Mouse (Mus musculus) C2C12 (cell line): ENCODE measurements at regions not wholly inside any gene's neighbourhood (a gene's known extent, or its start where the extent isn't known, plus 50 kb on each side); places are given as distances from the start of the nearest gene placed in this dataset.

Experiments used
- MYOG ChIP-seq: IDR thresholded peaks from one replicate; pipeline ENCODE4 v1.6.1; 2011; ENCODE audit not compliant: control insufficient read depth, insufficient read length; ENCODE audit errors: extremely low read depth
- USF1 ChIP-seq: IDR thresholded peaks from one replicate; pipeline ENCODE4 v1.6.1; 2011; ENCODE audit warnings: low read depth, mild to moderate bottlenecking, control low read depth, moderate library complexity

DNA sequence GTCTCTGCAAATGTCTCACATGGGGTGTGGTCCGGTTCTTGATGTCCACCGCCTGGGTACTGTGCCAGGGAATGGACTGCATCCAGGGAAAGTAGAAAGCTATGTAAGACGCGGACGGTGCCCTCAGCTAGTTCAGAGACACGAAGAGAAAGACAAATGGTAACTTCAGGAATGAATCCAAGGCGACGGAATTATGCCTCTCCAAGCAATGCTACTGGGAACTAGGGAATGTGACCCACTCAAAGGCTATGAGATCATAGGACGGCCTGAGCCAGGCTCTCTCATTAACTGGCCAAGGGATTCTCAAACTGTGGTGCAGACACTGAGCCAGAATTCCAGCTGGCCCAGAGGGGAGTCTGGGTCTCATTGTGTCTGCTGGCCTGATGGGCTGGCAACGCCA lies 186.5 kb downstream of the Tle3 start:
- TF ChIP-seq USF1: no peak
- TF ChIP-seq MYOG: no peak
